Mouse (Mus musculus): ENCODE measurements around the gene Ank3. TPM values are rescaled to one million over a fixed set of nuclear protein-coding genes. Genes with fewer than 3 reads are reported as not detected.

Gene Ank3
- polyA plus RNA-seq, 1 experiment from 2014 or later, result 8.3 TPM

DNA sequence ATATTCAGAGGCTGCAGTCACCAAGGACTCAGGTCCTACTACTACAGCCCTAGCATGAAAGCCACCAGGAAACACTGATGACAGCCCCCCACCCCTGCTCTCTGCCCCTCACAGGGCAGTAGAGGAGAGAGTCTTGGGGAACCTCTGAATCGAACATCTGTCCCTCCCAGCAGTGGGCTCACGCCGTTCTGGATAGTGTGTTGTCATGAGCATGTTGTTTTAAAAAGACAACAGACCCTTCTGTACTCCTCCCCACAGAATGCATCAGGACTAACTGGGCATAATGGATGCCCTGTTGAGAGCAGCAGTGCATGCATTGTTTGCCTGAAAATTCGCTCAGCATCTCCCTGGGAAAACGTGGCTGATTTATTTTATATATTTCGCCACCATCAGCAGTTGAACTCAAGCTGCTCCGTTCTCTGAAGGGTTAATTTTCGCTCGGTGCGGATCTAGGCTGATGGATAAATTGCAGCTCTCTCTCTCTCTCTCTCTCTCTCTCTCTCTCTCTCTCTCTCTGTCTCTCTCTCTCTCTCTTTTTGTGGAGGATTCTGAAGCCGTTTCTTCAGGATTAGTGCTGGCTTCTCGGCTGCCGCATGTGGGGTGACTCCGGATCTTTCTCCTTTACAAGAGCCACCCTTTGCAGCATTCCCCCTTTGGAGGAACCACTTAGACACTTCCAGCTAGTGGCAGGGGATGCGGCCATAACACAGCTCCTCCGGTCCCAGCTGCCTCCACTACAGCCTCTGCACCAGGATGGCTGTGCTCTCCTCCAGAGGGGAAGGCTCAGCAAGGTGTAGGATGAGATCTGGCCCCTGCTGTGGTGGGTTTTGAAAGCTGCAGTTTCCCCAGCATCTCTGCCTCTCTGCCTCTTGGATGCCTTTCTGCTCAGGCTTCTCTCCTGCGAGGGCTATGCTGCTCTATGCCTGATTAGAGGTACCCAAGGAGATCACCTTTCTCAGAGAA lies 307.5 kb downstream of the Ank3 start:
- WGBS (ENCODE audit: insufficient replicate concordance), result 23% methylated on average over 17 of the region's 17 CpGs
- Histone ChIP-seq H3K27me3 (0 out of 2 replicates have a peak, but pooled peaks cover 7% of the 10 kb centered on the region), H3K4me3 (replicated peaks) (no peak overlapping the region), H3K36me3 (replicated peaks) (no peaks in the 10 kb centered on the region), H3K9me3 (replicated peaks) (no peaks in the 10 kb centered on the region), H3K27ac (replicated peaks) (no peak overlapping the region), H3K4me2 (no peak overlapping the region), H3K9ac (no peak overlapping the region), H3K4me1 (replicated peaks) (no peaks in the 10 kb centered on the region)
- ATAC-seq (ENCODE audit: insufficient read depth), result no peak

DNA sequence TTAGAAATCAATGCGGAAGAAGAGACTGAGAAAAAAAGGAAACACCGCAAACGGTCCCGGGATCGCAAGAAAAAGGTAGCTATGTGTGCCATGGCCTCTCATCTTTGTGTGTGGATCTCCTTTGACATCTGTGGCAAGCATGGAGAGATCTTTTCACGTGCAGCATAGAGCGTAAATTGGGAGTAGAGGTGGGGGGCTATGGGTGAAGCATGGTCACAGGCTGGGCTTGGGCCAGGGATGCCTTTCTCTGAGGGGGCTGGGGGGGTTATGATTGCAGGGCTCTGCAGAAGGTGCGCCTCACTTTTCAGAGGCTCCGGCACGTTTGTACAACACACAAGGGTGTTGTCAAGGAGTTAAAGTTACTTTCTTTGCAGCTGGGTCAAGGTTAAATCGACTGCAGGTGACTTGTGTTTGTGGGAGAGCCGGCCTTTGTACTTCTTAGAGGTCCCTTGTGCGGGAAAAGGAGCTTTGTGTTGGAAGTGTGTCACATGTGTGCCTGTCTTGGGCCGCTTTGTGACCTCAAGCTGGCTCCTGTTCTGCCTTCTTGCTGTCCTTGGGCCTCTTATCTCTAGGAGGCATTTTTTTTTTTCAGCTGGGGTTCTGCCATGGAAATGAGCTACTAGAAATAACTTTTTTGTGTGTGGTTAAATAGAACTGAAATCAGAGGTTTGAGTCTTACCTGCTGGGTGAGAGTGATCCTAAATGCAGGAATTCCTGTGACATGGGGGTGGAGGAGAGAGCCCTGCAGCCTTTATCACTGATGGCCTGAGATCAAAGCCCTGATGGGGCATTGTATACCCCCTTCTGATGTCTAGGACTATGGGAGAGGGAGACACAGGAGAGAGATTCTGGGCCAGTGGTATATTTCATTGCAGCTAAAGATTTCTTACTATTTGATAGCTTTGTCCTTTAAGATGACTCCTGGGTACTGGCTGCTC lies 308.5 kb downstream of the Ank3 start:
- WGBS (ENCODE audit: insufficient replicate concordance), result 32% methylated on average over 14 of the region's 14 CpGs
- Histone ChIP-seq H3K9me3 (replicated peaks) (no peaks in the 10 kb centered on the region), H3K4me2 (no peak overlapping the region), H3K4me3 (replicated peaks) (no peak overlapping the region), H3K9ac (no peak overlapping the region), H3K27me3 (0 out of 2 replicates have a peak, but pooled peaks cover 7% of the 10 kb centered on the region), H3K4me1 (replicated peaks) (no peaks in the 10 kb centered on the region), H3K27ac (replicated peaks) (no peak overlapping the region), H3K36me3 (replicated peaks) (no peaks in the 10 kb centered on the region)
- no peak for ATAC-seq (ENCODE audit: insufficient read depth)

DNA sequence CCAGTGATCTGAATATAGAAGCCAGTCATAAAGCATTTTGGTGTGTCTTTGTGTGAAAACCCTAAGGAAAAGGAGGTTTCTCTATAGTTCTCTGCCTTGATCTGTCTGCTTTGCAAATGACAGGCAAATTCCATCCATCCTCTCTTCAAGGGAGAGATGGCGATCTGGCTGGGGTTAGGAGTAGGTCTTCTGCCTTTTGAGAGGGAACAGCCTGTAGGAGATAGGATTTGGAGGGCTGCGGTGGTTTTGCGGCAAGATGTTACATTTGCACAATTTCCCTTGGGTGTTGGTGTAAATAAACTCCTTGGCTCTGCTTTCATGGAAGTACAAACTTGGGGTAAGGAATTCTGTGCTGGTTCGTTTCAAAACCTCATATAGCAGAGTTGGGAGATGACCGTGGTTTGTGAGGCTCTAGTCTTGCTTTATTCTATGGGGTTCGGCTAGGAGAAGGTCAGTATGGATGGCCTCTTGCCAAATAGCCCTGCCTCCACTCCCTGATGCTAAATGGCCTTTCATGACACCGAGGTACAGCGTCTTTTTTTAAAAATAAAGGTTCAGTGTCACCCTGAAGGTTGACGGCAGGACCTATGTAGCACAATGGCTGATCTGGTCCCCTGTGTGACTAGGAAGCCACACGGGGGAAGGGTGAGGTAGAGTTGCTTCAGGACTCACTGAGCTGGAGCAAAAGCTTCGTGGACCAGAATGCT lies 309.4 kb downstream of the Ank3 start:
- 62% methylated on average over 11 of the region's 11 CpGs for WGBS (ENCODE audit: insufficient replicate concordance)
- Histone ChIP-seq H3K9me3 (replicated peaks) (no peaks in the 10 kb centered on the region), H3K27ac (replicated peaks) (no peak overlapping the region), H3K4me2 (no peak overlapping the region), H3K4me3 (replicated peaks) (no peak overlapping the region), H3K36me3 (replicated peaks) (no peaks in the 10 kb centered on the region), H3K9ac (no peak overlapping the region), H3K4me1 (replicated peaks) (no peaks in the 10 kb centered on the region), H3K27me3 (0 out of 2 replicates have a peak, but pooled peaks cover 7% of the 10 kb centered on the region)
- ATAC-seq (ENCODE audit: insufficient read depth), result no peak

DNA sequence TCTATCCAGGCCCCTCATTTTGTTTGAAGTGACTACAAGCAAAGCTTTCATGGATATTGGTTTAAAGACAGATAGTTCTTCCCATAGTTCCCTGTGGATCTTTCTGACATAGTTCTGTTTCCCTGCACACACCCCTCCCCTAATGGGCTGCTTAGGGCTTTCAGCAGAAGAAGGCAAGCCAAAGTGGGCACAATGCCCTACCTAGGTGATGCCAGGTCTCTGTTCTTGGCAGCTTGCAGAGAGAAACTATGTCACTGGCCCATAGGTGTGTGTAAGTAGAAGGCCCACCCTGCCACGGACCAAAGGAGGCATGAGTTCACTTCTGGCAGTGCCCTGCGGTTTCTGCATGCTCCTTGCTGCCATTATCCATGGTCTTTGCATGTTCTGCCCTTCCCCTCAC lies 311.1 kb downstream of the Ank3 start:
- 0 out of 2 replicates have a peak, but pooled peaks cover 7% of the 10 kb centered on the region for H3K27me3 ChIP-seq
- ATAC-seq (ENCODE audit: insufficient read depth), result no peak
- no peaks in the 10 kb centered on the region for H3K4me1 ChIP-seq (replicated peaks)
- no peak overlapping the region for H3K4me2 ChIP-seq
- H3K4me3 ChIP-seq (replicated peaks), result no peak overlapping the region
- H3K27ac ChIP-seq (replicated peaks), result no peak overlapping the region
- 51% methylated on average over 2 of the region's 2 CpGs for WGBS (ENCODE audit: insufficient replicate concordance)
- no peak overlapping the region for H3K9ac ChIP-seq
- H3K36me3 ChIP-seq (replicated peaks), result no peaks in the 10 kb centered on the region
- H3K9me3 ChIP-seq (replicated peaks), result no peaks in the 10 kb centered on the region

DNA sequence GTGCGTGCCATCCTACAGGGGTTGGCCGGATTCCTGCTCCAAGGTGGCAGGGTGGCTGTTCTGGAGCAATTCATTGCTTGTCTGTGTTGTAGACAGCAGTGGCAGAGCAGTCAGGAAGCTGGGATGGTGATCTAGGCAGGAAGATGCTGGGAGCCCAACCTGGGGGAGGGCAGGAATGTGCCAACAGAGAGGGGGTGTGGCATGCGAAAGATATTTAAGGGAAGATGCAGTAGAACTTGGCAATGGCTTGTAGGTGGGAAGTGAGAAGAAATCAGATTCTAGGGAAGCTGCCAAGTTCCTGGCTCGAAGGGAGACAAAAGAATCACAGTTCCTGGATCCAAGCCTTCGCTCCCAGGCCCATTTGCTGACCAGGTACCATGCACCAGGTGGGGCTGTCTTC lies 312.2 kb downstream of the Ank3 start:
- H3K36me3 ChIP-seq (replicated peaks), result no peaks in the 10 kb centered on the region
- H3K4me1 ChIP-seq (replicated peaks), result no peaks in the 10 kb centered on the region
- 59% methylated on average over 5 of the region's 5 CpGs for WGBS (ENCODE audit: insufficient replicate concordance)
- H3K4me2 ChIP-seq, result no peak overlapping the region
- H3K9ac ChIP-seq, result no peak overlapping the region
- no peak overlapping the region for H3K4me3 ChIP-seq (replicated peaks)
- no peak for ATAC-seq (ENCODE audit: insufficient read depth)
- H3K9me3 ChIP-seq (replicated peaks), result no peaks in the 10 kb centered on the region
- H3K27me3 ChIP-seq, result 0 out of 2 replicates have a peak, but pooled peaks cover 7% of the 10 kb centered on the region
- no peak overlapping the region for H3K27ac ChIP-seq (replicated peaks)

DNA sequence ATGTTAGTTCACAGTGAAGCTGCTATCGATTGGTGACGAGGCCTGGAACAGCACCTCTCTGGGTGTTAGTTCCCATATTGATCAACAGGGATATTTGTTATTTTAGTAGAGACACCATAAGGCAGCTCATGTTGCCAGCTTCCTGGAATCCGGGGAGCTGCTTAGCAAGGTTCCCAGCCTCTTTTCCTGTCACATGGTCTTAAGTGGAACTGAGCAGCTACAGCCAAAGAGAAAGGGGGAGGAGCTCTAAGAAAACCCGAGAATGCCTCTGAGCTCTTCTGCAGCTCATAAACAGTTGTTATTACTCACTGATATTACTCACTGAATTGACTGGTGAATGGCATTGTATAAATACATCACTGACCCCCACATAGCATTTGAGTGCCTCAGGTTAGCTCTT lies 318.3 kb downstream of the Ank3 start:
- Histone ChIP-seq H3K4me3 (replicated peaks) (no peak overlapping the region), H3K4me1 (replicated peaks) (no peaks in the 10 kb centered on the region), H3K9me3 (replicated peaks) (no peaks in the 10 kb centered on the region), H3K4me2 (no peak overlapping the region), H3K27ac (replicated peaks) (no peak overlapping the region), H3K9ac (no peak overlapping the region), H3K27me3 (no peaks in the 10 kb centered on the region), H3K36me3 (replicated peaks) (no peaks in the 10 kb centered on the region)
- ATAC-seq (ENCODE audit: insufficient read depth), result no peak
- 46% methylated on average over 4 of the region's 4 CpGs for WGBS (ENCODE audit: insufficient replicate concordance)

DNA sequence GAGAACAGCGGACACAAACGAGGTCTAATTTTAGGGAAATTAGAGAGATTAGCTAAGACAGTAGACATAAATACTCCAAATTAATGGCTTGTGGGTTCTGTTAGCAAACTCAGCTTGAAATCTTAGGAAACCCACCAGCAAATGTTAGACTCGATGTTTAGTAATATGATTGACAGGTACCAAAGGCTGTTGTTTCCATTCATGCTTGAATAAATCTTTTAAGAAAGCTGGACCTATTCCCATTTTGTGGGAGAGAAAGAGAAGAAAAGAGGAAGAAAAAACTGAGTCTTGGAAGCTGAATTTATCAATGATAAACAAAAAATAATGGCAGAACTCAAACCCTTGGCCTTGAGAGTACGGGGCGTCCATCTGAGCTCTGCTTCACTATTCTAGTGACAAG lies 320.8 kb downstream of the Ank3 start:
- no peak overlapping the region for H3K4me2 ChIP-seq
- ATAC-seq (ENCODE audit: insufficient read depth), result no peak
- no peak overlapping the region for H3K4me3 ChIP-seq (replicated peaks)
- H3K9me3 ChIP-seq (replicated peaks), result no peaks in the 10 kb centered on the region
- H3K4me1 ChIP-seq (replicated peaks), result no peaks in the 10 kb centered on the region
- H3K27ac ChIP-seq (replicated peaks), result no peak overlapping the region
- H3K27me3 ChIP-seq, result no peaks in the 10 kb centered on the region
- H3K9ac ChIP-seq, result no peak overlapping the region
- WGBS (ENCODE audit: insufficient replicate concordance), result 71% methylated on average over 5 of the region's 5 CpGs
- no peaks in the 10 kb centered on the region for H3K36me3 ChIP-seq (replicated peaks)

DNA sequence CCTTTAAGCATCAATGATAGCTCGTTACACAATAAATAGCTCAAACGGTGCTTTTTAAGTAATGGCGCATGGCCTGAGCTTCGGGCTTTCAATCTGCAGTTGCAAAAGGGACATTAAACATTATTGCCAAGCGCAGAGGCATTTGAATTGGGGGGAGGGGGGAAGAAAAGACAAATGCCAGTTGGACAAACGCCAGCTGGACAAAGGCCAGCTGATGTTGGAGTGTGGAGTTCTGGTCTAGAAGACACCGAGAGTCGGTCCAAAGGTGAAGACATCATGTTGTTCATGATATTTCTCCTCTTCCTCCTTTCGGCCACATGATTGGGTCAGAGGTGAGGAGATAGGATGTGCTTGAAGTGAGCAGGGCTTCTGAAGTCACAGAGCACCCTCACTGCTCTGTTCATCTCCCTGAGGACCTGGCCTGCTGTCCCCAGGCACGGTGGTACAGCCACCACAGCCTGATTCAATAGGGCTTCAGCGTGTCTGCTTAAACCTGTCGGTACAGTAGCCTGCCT lies 321.4 kb downstream of the Ank3 start:
- Histone ChIP-seq H3K9ac (no peak overlapping the region), H3K4me2 (no peak overlapping the region), H3K4me1 (replicated peaks) (no peaks in the 10 kb centered on the region), H3K27me3 (no peaks in the 10 kb centered on the region), H3K9me3 (replicated peaks) (no peaks in the 10 kb centered on the region), H3K4me3 (replicated peaks) (no peak overlapping the region), H3K36me3 (replicated peaks) (no peaks in the 10 kb centered on the region), H3K27ac (replicated peaks) (no peak overlapping the region)
- 61% methylated on average over 12 of the region's 12 CpGs for WGBS (ENCODE audit: insufficient replicate concordance)
- ATAC-seq (ENCODE audit: insufficient read depth), result no peak

DNA sequence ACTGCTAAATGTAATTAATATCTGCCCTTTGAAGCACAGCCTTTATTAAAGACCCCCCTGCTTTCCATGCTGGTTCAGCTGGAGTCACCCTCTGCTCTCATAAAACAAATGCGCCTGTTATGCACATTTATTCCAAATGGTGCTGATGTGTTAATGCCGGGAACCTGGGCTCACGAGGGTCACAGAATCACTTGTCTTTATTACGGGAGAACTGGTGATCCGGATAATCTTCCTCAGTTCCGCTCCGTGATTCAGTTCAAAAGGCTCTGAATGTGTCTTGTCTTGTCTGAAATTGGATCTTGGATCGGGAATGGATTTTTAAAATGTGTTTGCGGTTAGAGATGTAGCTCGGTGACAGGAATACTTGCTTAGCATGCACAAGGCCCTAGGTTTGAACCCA lies 321.9 kb downstream of the Ank3 start:
- no peaks in the 10 kb centered on the region for H3K36me3 ChIP-seq (replicated peaks)
- H3K27me3 ChIP-seq, result no peaks in the 10 kb centered on the region
- H3K9me3 ChIP-seq (replicated peaks), result no peaks in the 10 kb centered on the region
- H3K4me1 ChIP-seq (replicated peaks), result no peaks in the 10 kb centered on the region
- WGBS (ENCODE audit: insufficient replicate concordance), result 70% methylated on average over 10 of the region's 10 CpGs
- no peak for ATAC-seq (ENCODE audit: insufficient read depth)
- H3K9ac ChIP-seq, result no peak overlapping the region
- H3K4me3 ChIP-seq (replicated peaks), result no peak overlapping the region
- no peak overlapping the region for H3K27ac ChIP-seq (replicated peaks)
- H3K4me2 ChIP-seq, result no peak overlapping the region

DNA sequence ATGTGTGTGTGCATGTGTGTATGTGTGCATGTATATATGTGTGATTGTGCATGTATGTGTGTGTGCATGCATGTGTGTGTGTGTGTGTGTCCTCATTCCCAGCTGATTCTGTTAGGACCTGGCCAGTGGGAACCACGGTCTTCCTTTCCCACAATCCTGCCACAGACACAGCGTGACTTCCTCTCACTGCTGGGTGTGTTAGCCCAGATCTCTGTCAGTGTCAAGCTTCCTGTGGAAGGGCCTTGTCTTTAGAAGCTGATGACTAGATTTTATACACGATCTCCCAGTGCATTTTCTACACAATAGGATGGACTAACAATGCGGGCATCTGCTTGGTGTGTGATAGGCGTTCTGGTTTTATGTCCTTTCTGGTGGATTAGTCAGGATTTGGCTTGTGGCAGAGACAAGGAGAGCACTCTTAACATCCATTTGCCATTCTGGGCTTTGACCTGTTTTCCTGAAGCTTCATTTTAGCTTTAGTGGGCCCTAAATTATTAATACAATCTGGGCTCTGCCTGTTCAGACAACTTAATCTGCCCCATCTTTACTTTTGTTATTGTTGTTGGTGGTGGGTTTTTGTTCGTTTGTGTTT lies 322.4 kb downstream of the Ank3 start:
- Histone ChIP-seq H3K36me3 (replicated peaks) (no peaks in the 10 kb centered on the region), H3K27ac (replicated peaks) (no peak overlapping the region), H3K4me1 (replicated peaks) (no peaks in the 10 kb centered on the region), H3K9ac (no peak overlapping the region), H3K27me3 (no peaks in the 10 kb centered on the region), H3K4me3 (replicated peaks) (no peak overlapping the region), H3K4me2 (no peak overlapping the region), H3K9me3 (replicated peaks) (no peaks in the 10 kb centered on the region)
- no peak for ATAC-seq (ENCODE audit: insufficient read depth)
- 37% methylated on average over 6 of the region's 6 CpGs for WGBS (ENCODE audit: insufficient replicate concordance)
